Mouse (Mus musculus) hematopoietic stem cell, adult 5-6 weeks (primary cell): ENCODE data around the gene Plgrkt. TPM values are rescaled to one million over a fixed set of nuclear protein-coding genes. Genes with fewer than 3 reads are reported as not detected.

Source experiments
- ATAC-seq, 2 experiments: fragments of 125-278 bp in 1 of 2; replicated peaks in 1 of 2; 2 replicates each; pipeline ENCODE4 v1.8.0; 2016 to 2017; ENCODE audit warnings: inconsistent platforms in 2 of 2, mild to moderate bottlenecking in 2 of 2, moderate number of reproducible peaks in 2 of 2, low read depth in 1 of 2, moderate TSS enrichment in 1 of 2; ENCODE audit not compliant: low FRiP score in 2 of 2, poor library complexity in 2 of 2, severe bottlenecking in 2 of 2, insufficient read depth in 1 of 2, low TSS enrichment in 1 of 2
- total RNA-seq: library from RNA; stranded (forward); fragments of 172-1452, 232-1000 nt; gene quantifications from 2 replicates; pipeline ENCODE4 v1.2.3, GENCODE M21; 2017

Gene Plgrkt
- total RNA-seq, 1 experiment from 2014 or later = 165 TPM

- ATAC-seq = no peak
Measured at GRCm38 (mm10) chr19:29325852-29326180, 41.4 kb downstream of the Plgrkt start.

- ATAC-seq = peak; percentile 63 to 75
Measured at GRCm38 (mm10) chr19:29325053-29325851, 41.9 kb downstream of the Plgrkt start, which contains the start of gene Insl6. Insl6 (minus strand) TSS chr19:29325356.

GRCm38 (mm10) chr19:29323416-29324049 lies 43.7 kb downstream of the Plgrkt start:
- no peak for ATAC-seq

- ATAC-seq = no peak
Measured at GRCm38 (mm10) chr19:29312661-29313060, 54.5 kb downstream of the Plgrkt start.

- ATAC-seq = no peak
Measured at GRCm38 (mm10) chr19:29311791-29312190, 55.4 kb downstream of the Plgrkt start.

GRCm38 (mm10) chr19:29308832-29309231 lies 58.4 kb downstream of the Plgrkt start:
- no peak for ATAC-seq

- ATAC-seq = no peak
Measured at GRCm38 (mm10) chr19:29302119-29302518, 65.1 kb downstream of the Plgrkt start.

GRCm38 (mm10) chr19:29300919-29301318 lies 66.3 kb downstream of the Plgrkt start:
- ATAC-seq = no peak

Other genes starting within 250 kb of the Plgrkt start
- gene Jak2, start 115.6 kb downstream of the Plgrkt start, total RNA-seq = 66.3 and 71.1 TPM in 2 replicates
- 17.9 and 36.0 TPM in 2 replicates for gene Insl6, start 42.0 kb downstream of the Plgrkt start, total RNA-seq
- gene Rln1, start 32.7 kb downstream of the Plgrkt start, total RNA-seq = not detected in 2 replicates
- gene Cd274, start 65 bp upstream of the Plgrkt start, total RNA-seq = 22.1 and 22.7 TPM in 2 replicates
- 5.7 and 5.8 TPM in 2 replicates for gene Pdcd1lg2, start 43.5 kb upstream of the Plgrkt start, total RNA-seq
- 24.2 and 36.3 TPM in 2 replicates for gene Ric1, start 154.9 kb upstream of the Plgrkt start, total RNA-seq